Mouse (Mus musculus) splenic B cell, adult 2 months (primary cell): ENCODE results near the gene Rpf1.

Source experiments
- DNase-seq: peaks from one replicate; pipeline ENCODE4 v3.0.0-alpha.2; 2011; ENCODE audit warnings: low read depth, low spot score
- H3K27me3 ChIP-seq: 2 replicates; pipeline ENCODE4 v1.6.1; 2012; ENCODE audit warnings: mild to moderate bottlenecking, low read length, moderate library complexity, mixed read lengths; ENCODE audit not compliant: control insufficient read depth, poor library complexity, insufficient read depth, severe bottlenecking
- H3K36me3 ChIP-seq: 2 replicates; pipeline ENCODE4 v1.6.1; 2012; ENCODE audit warnings: mild to moderate bottlenecking, low read length, moderate library complexity, mixed read lengths; ENCODE audit not compliant: control insufficient read depth, poor library complexity, insufficient read depth, severe bottlenecking

The Rpf1 gene

GRCm38 (mm10) chr3:146520798-146521651, at the start of gene Rpf1:
TSS of gene Rpf1 (minus strand) at chr3:146521429.
- Histone ChIP-seq H3K27me3 (no peaks in the 10 kb centered on the region), H3K36me3 (peaks cover 9% of the 10 kb centered on the region; the same call in 1 of the 2 replicates)
- peak; percentile 94 for DNase-seq

GRCm38 (mm10) chr3:146570939-146571338, 49.7 kb upstream of the Rpf1 start:
- Histone ChIP-seq H3K27me3 (no peaks in the 10 kb centered on the region), H3K36me3 (no peaks in the 10 kb centered on the region)
- DNase-seq = no peak

GRCm38 (mm10) chr3:146570148-146570782, 49.0 kb upstream of the Rpf1 start, which contains the start of gene Uox:
TSS of gene Uox (plus strand) at chr3:146570426.
- H3K36me3 ChIP-seq = no peaks in the 10 kb centered on the region
- no peaks in the 10 kb centered on the region for H3K27me3 ChIP-seq
- DNase-seq = no peak

GRCm38 (mm10) chr3:146569594-146569993, 48.4 kb upstream of the Rpf1 start:
- Histone ChIP-seq H3K36me3 (no peaks in the 10 kb centered on the region), H3K27me3 (no peaks in the 10 kb centered on the region)
- no peak for DNase-seq

- DNase-seq = no peak
- H3K27me3 ChIP-seq = no peaks in the 10 kb centered on the region
- H3K36me3 ChIP-seq = no peaks in the 10 kb centered on the region
These were observed 46.8 kb upstream of the Rpf1 start for GRCm38 (mm10) chr3:146567884-146568530.

- no peak for DNase-seq
- no peaks in the 10 kb centered on the region for H3K36me3 ChIP-seq
- no peaks in the 10 kb centered on the region for H3K27me3 ChIP-seq
These were observed 46.1 kb upstream of the Rpf1 start for GRCm38 (mm10) chr3:146567366-146567765.

- Histone ChIP-seq H3K36me3 (no peaks in the 10 kb centered on the region), H3K27me3 (no peaks in the 10 kb centered on the region)
- DNase-seq = no peak
These were observed 43.8 kb upstream of the Rpf1 start for GRCm38 (mm10) chr3:146565065-146565411.

- no peaks in the 10 kb centered on the region for H3K36me3 ChIP-seq
- peak; percentile 80 for DNase-seq
- no peaks in the 10 kb centered on the region for H3K27me3 ChIP-seq
These were observed 43.2 kb upstream of the Rpf1 start for GRCm38 (mm10) chr3:146564268-146565064.

GRCm38 (mm10) chr3:146562936-146563335, 41.7 kb upstream of the Rpf1 start:
- H3K27me3 ChIP-seq = no peaks in the 10 kb centered on the region
- H3K36me3 ChIP-seq = no peaks in the 10 kb centered on the region
- no peak for DNase-seq

- Histone ChIP-seq H3K36me3 (no peaks in the 10 kb centered on the region), H3K27me3 (no peaks in the 10 kb centered on the region)
- no peak for DNase-seq
These were observed 36.3 kb upstream of the Rpf1 start for GRCm38 (mm10) chr3:146557507-146557906.

- no peak for DNase-seq
- Histone ChIP-seq H3K27me3 (no peaks in the 10 kb centered on the region), H3K36me3 (no peaks in the 10 kb centered on the region)
These were observed 35.3 kb upstream of the Rpf1 start for GRCm38 (mm10) chr3:146556567-146556966.

- DNase-seq = no peak
- Histone ChIP-seq H3K27me3 (no peaks in the 10 kb centered on the region), H3K36me3 (no peaks in the 10 kb centered on the region)
These were observed 33.6 kb upstream of the Rpf1 start for GRCm38 (mm10) chr3:146554816-146555215.

- H3K36me3 ChIP-seq = no peaks in the 10 kb centered on the region
- DNase-seq = no peak
- H3K27me3 ChIP-seq = no peaks in the 10 kb centered on the region
These were observed 22.4 kb upstream of the Rpf1 start for GRCm38 (mm10) chr3:146543632-146544031.

- H3K36me3 ChIP-seq = no peaks in the 10 kb centered on the region
- no peak for DNase-seq
These were observed 19.5 kb upstream of the Rpf1 start for GRCm38 (mm10) chr3:146540521-146541273.

More at GRCm38 (mm10) chr3:146540521-146541273, 19.5 kb upstream of the Rpf1 start:
- no peaks in the 10 kb centered on the region for H3K27me3 ChIP-seq
